Mouse (Mus musculus) T-cell, adult 2 months (primary cell): ENCODE data around the gene Rps6kb1.

Experiments
- DNase-seq: peaks from one replicate; pipeline ENCODE4 v3.0.0; 2022; ENCODE audit warnings: low spot score

Rps6kb1 gene

GRCm38 (mm10) chr11:86580319-86581113 lies 35.9 kb upstream of the Rps6kb1 start:
- peak; percentile 39 for DNase-seq

GRCm38 (mm10) chr11:86579731-86580318 lies 35.2 kb upstream of the Rps6kb1 start:
- no peak for DNase-seq

GRCm38 (mm10) chr11:86578809-86579730 lies 34.5 kb upstream of the Rps6kb1 start:
- peak; percentile 86 for DNase-seq

GRCm38 (mm10) chr11:86578106-86578808 lies 33.7 kb upstream of the Rps6kb1 start:
- no peak for DNase-seq

- peak; percentile 36 for DNase-seq
These were observed 32.6 kb upstream of the Rps6kb1 start for GRCm38 (mm10) chr11:86577231-86577630.

- DNase-seq, result no peak
These were observed 31.2 kb upstream of the Rps6kb1 start for GRCm38 (mm10) chr11:86575632-86576378.

- DNase-seq, result no peak
These were observed 29.8 kb upstream of the Rps6kb1 start for GRCm38 (mm10) chr11:86574408-86574807.

GRCm38 (mm10) chr11:86573646-86574231 lies 29.1 kb upstream of the Rps6kb1 start:
- DNase-seq, result no peak

- no peak for DNase-seq
These were observed 28.0 kb upstream of the Rps6kb1 start for GRCm38 (mm10) chr11:86572623-86573022.

- no peak for DNase-seq
These were observed 27.3 kb upstream of the Rps6kb1 start for GRCm38 (mm10) chr11:86571871-86572270.

GRCm38 (mm10) chr11:86571047-86571855 lies 26.6 kb upstream of the Rps6kb1 start:
- no peak for DNase-seq

GRCm38 (mm10) chr11:86570261-86570746 lies 25.7 kb upstream of the Rps6kb1 start:
- no peak for DNase-seq

GRCm38 (mm10) chr11:86568425-86568824 lies 23.8 kb upstream of the Rps6kb1 start:
- peak; percentile 47 for DNase-seq

GRCm38 (mm10) chr11:86558258-86558657 lies 13.7 kb upstream of the Rps6kb1 start:
- no peak for DNase-seq

- no peak for DNase-seq
These were observed 8.9 kb upstream of the Rps6kb1 start for GRCm38 (mm10) chr11:86553525-86553924.

GRCm38 (mm10) chr11:86547412-86547811 lies 2.8 kb upstream of the Rps6kb1 start:
- peak; percentile 39 for DNase-seq

- no peak for DNase-seq
These were observed 951 bp upstream of the Rps6kb1 start for GRCm38 (mm10) chr11:86545556-86545955.

GRCm38 (mm10) chr11:86543960-86544638 lies 506 bp downstream of the Rps6kb1 start:
- DNase-seq, result no peak

GRCm38 (mm10) chr11:86542851-86543250 lies 1.8 kb downstream of the Rps6kb1 start:
- DNase-seq, result no peak
